Mouse (Mus musculus): Measurements from ENCODE around the gene Spata9.
A peak's percentile ranks its signal among the peaks of the same experiment; 100 is the strongest.
"Not testable (repeated sequence)": the region's sequence is repeated elsewhere in the genome, so short reads cannot be mapped to it uniquely, and the experiment has no call there.

The Spata9 gene

DNA sequence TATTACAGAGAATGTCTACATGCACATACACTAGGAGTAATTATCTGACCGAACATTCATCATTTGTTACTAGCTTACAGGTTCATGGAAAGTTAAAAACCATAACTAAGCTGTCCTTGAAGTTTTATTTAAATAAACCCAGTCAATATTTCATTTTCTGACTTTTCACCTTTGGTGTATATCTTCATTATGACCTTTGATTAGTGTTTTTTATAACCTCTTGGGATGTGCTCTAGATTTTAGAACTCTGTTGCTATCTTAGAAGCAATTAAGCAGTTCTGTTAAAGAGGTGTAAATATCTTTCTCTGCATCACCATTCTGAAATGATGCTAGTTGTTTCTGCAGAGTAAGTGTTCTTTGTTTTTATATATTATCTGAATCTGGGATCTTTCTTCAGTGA lies at the start of gene Spata9:
Gene Spata9, plus strand, starts transcription at position 301 of the 400 bp plus-strand sequence.
- no peak for DNase-seq (ENCODE audit: low spot score)

DNA sequence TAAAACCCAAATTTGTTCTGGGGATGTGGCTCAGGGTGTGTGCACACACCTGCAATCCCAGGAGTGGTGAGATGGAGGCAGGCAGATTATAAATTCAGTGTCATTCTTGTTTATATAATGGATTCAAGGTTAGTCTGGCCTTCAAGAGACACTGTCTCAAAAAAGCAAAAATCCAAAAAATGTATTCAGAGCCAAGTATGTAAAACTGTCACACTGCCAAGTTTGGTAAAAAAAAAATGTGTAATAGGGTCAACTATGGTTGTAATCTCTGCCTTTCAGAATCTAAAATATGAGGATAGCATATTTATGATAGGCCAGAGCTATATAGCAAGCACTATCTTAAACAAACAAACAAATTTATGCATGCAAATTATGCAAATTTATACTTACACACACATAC lies 39.0 kb upstream of the Spata9 start:
- no peak for DNase-seq (ENCODE audit: low spot score)

DNA sequence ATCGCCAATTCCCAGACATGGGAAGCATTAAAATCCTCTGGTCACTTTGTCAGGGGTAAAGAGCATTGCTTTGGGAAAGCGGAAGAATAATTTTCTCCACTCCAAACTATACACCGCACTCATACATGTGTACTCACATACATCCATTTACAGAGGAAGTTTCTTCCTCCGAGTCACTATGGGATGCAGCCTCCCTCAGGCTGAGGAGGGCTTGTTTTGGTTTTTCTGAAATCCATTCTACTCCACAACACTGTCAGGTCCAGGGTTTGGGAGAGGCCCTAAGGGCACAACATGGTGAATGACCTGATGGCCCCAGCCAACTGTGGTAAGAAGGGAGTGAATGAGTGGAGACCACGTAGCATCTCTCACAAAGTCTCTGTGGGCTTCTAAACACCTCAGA lies 37.9 kb upstream of the Spata9 start:
- DNase-seq (ENCODE audit: low spot score), result not testable (repeated sequence)

DNA sequence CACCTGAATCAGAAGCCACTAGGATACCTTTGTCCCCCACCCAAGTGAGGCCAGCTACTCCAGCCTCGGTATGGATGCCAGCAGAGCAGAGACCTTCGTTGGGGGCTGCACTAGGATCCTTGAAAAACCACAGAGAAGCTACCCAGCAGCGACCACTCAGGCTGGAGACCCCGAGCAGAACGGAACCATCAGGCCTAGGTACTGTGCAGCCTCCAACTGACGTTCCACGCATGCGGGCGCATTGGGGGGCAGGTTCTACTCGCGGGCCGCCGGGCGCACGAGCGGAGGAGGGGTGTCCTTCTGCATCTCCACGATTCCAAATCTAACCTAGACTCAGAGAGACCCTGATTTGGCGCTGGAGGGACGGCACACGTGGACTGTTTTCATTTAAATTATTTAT lies 36.9 kb upstream of the Spata9 start:
- no peak for DNase-seq (ENCODE audit: low spot score)

DNA sequence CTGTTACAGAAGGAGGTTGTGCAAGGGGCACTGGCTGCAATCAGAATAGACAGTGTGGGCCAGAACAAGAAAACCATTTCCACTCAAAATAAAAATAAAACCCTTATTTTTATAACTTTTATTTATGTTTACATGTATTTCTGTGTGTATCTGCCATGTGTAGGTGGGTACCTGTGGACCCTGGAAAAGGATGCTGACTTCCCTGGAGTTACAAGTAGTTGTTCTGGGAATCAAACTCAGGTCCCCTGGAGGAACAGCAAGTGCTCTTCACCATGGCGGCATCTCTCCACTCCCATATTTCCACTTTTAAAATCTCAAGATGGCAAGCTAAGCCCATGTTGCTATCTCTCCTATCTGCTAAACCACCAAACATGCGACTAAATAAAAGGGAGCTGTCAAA lies 36.3 kb upstream of the Spata9 start:
- DNase-seq (ENCODE audit: low spot score), result no peak

DNA sequence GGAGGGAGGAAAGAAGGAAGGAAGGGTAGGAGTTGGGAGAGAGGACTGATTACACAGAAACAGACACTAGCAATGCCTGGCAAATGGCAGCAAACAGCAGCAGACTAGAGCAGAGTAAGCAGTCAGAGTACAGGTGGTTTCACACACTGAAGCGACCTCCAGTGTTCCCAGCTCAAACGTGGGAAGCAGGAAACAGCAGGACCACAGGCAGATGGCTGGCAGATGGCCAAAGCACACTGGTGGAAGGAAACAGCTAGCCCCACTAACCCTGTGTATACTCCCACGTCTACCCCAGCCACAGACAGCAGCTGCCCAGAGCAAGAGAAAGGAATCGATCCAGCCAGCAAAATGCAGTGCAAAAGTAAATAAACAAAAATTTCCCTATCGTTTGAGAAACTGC lies 35.9 kb upstream of the Spata9 start:
- DNase-seq (ENCODE audit: low spot score), result no peak

DNA sequence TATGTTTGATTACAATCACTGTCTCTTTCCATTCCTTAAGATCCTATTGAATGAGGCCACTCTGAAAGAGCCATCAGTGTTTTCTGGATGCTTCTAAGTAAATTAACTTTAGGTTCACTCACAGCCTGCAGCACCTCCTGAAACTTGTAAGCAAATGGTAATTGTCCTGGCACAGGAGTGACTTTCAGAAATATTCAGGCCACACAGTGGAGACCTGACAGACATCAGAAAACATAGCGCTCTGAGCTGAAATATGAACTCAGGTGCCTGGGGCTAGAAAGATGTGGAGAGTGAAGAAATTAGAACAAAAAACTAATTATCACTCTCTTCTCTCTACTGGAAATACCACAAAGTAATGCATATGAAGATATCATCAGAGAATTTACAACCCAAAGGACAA lies 33.7 kb upstream of the Spata9 start:
- DNase-seq (ENCODE audit: low spot score), result no peak

DNA sequence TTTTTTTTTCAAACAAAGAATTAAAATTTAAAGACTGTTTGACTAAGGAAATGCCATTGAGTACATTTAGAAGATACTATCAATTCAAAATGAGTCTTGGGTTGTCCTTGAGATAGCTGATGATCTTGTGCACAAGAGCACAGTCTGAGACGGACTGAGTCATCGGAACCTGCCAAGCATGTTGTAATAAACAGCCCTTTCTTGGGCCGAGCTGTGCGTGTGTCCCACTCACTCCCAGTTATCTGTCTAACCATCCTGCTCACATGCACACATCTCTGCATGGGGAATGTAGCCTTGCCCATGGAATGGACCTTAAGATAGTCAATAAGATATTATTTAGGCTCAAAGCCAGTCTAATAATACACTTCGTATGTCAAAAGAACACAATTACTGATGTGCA lies 28.1 kb upstream of the Spata9 start:
- DNase-seq (ENCODE audit: low spot score), result no peak

DNA sequence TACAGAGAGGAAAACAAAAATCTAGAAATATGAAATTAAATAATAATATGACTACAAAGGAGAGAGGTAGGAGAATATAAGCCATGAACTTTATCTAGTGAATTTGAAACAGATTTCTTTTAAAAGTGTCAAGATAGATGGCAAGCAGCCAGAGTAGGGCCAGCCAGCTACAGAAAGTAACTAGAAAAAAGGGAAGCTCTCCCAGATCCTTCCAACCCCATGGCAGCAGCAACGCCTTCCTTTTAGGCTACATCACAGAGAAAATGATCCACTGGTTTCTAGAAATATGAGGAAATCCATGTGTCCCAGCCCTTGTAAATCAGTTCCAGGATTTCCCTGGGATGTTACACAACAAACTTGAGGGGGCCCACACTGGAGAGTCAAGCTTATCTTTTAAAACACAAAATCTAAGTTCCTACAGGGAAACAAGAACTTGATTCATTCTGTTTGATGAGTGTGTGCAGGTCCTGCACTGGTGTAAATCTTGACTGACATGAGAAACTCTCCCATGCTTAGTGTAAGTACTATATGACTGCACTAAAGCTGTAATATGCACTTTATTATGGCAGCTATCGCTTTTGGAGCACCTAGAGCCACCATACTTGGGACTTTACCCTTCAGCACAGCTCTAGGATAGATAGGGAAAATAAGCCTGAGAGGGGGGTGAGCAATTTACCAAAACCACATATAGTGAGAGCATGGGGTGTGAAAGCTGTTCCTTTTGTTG lies 26.0 kb upstream of the Spata9 start:
- no peak for DNase-seq (ENCODE audit: low spot score)

DNA sequence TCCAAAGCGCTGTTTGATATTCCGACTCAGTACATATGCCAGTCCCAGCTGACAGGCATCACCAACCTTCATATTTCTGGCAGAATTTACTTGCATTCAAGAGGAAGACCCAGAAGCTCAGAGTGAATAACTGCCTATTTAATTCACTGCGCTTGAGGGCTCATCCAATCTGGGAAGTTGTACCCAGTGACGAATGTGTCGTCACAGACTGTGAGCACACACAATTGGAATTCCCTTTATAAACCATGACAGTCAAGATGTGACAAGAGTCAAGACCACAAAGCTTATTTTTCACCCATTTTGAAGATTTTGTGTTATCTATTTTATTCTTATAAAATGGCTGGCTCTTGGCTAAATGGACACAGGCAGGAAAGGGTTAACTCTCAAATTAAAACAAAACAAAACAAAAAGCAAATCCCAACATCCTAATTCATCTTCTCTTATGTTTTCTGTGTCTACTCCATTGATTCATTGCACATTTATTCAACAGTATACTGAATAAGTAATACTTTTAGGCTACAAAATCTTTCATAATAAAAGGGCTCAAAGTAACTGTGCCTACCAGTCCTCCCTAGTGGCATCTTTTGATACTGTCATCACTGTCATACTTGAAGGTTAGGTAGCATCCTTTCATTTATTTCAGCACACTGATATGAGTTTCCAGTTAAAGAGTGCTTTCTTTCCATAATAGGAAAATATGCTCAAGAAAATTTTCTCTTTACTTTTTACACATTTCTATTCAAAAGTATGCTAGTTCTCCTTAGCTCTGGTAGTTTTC lies 25.2 kb upstream of the Spata9 start:
- no peak for DNase-seq (ENCODE audit: low spot score)

DNA sequence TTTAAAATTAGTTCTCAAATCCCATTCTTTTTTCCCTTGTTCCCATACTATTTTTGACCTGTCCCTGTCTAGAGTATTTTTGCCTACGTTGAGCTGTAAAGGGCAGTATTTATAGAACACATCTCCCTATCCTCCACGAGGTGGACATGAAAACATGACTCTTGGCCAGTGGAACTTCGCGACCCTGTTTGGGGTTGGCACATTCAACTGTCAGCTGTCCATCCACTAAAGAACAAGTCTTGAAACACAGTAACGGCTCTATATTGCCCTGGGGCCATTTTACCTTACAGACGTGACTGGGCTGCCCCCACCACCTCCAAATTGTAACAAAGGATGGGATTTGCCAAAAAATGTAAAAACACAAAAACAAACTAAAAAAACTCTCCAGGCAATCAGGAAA lies 24.2 kb upstream of the Spata9 start:
- no peak for DNase-seq (ENCODE audit: low spot score)

DNA sequence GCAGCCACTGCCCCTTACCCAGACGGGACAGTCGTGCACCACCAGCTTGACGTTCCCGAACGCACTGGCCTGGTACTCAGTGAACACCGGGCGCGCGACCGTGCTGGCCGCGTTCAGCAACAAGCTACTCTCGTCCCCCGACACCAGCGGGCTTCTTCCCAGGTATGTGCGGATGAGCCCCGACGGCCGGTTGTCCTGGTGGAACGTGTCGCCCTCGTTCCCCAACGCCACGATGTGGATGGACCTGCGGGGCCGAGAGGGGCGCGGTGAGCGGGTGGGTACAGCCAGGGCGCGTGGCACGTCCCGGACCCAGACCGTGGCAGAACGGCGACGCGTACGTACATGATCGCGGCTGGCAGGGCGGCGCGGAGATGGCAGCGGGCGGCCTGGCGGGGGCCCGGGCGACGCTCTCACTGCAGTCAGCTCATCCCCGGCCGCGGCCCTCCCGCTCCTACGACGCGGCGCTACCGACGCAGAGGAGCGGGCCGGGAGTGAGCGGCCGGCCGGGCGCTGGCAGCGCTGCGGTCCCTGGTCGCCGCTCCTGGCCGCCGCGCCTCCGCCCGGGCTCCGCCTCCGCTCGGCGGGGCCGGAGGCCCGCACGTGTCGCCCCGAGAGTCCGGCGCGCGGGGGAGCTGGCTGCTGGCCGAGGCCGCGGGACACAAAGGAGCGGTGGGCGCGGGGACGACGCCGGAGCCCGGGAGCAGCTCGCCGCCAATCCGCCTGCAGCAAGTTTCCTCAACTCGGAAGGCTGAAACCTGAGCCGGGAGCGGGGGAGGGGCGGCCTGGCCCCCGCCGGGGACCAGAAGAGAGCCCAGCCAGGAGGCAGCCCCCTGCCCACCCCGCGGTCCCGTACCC lies 23.5 kb upstream of the Spata9 start, which contains the start of gene Rhobtb3:
Gene Rhobtb3, minus strand, starts transcription at position 737 of the 855 bp plus-strand sequence.
- peak; percentile 9 for DNase-seq (ENCODE audit: low spot score)

DNA sequence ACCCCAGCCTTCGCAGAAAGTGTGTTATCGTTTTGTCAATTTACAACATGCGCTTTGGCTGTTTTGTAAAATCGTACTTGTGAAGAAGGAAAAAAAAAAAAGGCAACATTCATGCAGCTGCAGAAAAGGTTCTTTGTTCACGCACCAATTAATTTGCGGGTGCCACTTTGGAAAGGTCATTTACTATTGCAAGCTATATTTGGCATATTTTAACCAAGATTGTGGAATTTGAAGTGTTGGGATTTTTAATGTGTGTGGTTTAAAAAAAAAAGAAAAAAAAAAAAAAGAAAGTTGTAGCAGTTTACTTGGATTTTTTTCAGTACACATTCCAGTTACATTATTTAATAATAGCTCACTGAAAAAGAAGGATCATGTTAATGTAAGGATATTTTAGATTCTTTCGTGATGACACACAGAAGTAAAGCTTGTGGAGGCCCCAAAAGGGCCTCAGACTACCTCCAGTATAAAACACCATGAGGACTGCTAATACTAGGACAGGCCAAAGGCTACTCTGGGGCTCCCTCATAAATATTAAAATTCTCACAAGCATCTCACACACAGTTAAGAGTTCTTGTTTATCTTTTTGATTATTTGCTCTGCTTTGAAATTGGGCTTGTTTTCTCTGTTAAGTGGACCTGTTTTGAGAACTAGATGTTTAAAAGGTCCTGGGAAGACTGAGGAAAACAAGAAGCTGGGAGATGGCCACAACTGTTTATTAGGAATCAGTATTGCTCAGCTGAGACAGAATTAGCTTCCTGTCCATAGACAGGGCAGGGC lies 22.7 kb upstream of the Spata9 start:
- no peak for DNase-seq (ENCODE audit: low spot score)

DNA sequence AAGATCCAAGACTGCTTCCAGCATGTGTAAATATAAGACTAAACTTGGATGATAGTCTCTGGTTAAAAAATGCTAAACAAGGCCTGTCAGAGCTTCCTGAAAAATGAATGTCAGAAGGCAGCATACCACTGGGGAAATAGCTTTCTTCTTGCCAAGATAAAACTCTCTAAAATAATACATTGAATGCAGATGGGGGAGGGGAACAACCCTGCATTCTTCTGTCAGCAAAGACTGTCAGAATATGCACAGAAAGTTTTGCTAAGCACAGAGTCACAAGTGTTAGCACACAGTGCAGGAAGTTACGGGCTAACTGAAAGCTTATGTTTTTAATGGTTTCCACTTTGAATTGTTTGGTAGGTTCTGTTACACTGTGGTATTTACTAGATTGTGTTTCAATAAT lies 16.7 kb upstream of the Spata9 start:
- DNase-seq (ENCODE audit: low spot score), result no peak

DNA sequence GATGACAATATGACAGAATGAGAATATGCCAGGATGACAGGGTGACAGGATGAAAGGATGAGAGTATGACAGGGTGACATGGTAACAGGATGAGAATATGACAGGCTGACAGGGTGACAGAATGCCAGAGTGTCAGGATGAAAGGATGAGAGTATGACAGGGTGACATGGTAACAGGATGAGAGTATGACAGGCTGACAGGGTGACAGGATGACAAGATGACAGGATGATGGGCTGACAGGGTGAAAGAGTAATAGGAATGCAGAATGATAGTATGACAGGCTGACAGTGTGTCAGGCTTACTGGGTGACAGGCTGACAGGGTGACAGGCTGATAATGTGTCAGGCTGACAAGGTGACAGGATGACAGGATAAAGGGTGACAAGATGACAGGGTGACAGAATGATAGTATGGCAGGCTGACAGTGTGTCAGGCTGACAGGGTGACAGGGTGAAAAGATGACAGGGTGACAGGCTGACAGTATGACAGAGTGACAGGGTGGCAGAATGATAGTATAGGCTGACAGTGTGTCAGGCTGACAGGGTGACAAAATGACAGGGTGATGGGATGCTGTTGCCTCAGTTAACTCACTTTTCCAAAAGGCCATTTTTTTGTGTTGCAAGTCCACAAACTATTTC lies 11.5 kb upstream of the Spata9 start:
- no peak for DNase-seq (ENCODE audit: low spot score)

DNA sequence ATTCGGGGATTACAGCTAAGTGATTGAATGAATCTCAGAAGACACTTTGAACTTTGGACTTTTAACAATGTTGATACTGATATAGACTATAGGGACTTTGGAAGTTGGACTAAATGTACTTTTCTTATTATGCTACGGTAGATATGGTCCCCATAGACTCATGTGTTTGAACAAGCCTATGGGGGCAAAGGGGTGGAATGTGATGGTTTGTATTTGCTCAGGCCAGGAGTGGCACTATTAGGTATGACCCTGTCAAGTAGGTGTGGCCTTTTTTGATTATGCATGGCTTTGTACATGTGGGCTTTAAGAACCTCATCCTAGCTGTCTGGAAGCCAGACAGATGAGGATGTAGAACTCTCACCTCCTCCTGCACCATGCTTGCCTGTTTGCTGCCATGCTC lies 7.5 kb downstream of the Spata9 start:
- no peak for DNase-seq (ENCODE audit: low spot score)

DNA sequence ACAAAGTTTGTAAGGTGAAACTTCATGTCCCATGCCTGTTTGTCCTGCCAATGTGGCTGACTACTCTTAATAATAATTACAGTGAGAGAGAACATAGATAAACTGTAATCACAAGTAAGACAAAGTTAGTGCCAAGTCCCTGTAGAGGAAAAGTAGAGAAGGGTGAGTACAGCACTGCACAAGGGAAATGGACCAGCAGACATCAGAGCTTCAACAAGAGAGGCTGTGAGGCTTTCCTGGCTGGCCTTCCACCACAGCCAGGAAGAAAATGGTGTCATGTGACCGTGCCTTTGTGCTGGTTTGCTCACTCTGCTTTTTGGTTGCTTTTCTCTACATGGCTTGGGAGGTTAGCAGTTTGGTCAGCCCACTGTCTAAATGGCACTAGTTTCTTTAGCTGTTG lies 8.7 kb downstream of the Spata9 start:
- no peak for DNase-seq (ENCODE audit: low spot score)

DNA sequence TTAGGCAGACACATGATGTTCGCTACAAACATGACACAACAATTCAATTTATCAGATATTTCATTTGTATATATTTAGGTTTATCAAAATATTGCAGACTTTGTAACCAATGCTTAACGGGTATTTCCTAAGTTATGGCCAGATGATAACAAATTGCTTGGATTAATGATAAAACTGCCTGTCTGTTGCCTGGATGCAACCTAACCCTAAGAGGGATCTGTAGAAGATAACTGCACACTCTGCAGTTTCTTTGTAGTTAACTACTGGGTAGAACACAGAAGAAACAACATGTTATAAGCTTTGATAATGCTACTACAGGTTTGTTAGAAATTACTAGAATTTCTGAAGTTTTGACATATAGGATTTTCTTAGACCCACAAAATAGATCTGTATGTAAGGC lies 9.3 kb downstream of the Spata9 start:
- DNase-seq (ENCODE audit: low spot score), result no peak

DNA sequence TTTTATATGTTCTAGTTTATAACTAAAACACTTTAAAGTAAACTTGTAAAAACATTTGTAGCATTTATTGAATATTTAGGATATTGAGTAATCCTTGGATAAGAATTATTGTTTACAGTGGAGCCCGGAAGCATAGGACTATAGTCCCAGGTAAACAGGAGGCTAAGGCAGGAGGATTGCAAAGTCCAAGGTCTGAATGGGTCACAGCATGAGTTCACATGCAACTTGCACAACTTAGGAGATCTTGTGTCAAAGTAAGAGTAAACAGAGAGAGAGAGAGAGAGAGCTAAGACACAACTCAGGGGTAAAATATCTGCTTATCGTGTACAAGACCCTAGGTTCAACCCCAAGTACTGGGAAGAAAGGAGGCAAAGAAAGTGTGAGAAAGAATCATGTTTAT lies 9.7 kb downstream of the Spata9 start:
- no peak for DNase-seq (ENCODE audit: low spot score)

DNA sequence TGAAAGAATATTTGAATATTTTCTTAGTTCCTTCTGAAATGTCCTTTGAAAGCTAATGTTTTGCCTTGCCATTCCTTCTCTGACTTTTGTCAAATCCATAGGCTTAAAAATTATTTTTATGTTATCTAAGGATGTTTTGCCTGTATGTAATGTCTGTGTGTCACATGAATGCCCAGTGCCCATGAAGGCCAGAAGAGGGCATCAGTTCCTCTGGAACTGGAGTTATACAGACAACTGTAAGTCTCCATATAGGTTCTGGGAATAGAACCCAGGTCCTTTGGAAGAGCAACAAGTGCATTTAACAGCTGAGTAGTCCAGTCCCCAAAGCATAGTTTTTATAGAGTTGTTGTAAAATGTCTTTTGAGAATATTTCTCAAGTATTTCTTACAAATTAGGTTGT lies 15.0 kb downstream of the Spata9 start:
- DNase-seq (ENCODE audit: low spot score), result no peak

DNA sequence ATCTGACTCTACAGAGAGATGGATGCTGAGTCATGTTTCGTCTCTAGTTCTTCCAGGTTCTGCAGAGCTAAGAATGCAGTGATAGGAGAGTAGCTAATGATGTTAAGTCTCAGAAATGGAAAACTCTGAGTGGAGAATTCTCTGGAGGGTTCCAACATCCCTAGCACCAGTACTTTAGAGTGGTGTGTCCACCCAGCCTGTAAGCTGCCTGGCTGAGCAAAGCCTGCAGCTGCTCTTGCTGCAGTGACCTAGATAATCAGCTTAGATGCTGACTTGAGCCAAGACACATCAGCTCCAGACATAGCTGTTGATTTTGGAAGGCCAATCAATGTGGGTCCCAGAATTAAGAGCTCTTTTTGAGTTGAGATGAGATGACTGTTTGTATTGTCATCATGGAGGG lies 21.1 kb downstream of the Spata9 start:
- no peak for DNase-seq (ENCODE audit: low spot score)

Measured in spleen, adult 12 weeks (tissue).